Mouse (Mus musculus): Measurements from ENCODE around the gene Poll.

Gene Poll

GRCm38 (mm10) chr19:45560153-45560890, at the start of gene Poll, which contains the start of gene Gm17018:
Poll (minus strand) TSS chr19:45560531.
Gm17018 (plus strand) TSS chr19:45560615.
- peak; percentile 87 to 95 for DNase-seq (ENCODE audit: inconsistent age in 2 of 2, low spot score in 1 of 2)

- peak in 1 of 2 experiments; percentile 29 for DNase-seq (ENCODE audit: inconsistent age in 2 of 2, low spot score in 1 of 2)
Measured at GRCm38 (mm10) chr19:45608648-45609339, 48.5 kb upstream of the Poll start.

DNA sequence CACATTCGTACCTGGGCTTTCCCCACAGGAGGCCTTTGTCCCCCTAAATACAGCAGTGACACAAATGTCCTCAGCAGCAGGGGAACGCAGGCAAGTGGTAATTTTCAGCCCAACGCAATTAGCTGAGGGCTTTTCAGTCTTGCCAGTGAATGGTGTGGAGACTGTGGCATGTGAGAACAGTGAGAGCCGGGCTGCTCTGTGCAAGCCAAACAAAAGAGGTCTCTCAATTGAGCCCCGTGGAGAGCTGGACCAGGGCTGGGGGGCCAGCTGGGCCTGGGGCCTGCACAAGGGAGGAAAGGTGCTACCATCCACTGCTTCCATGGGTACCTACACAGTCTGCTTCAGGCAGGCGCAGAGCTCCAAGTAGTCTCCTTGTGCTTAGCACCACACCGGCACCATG, 47.1 kb upstream of the Poll start:
- DNase-seq (ENCODE audit: inconsistent age in 2 of 2, low spot score in 1 of 2), result no peak

- no peak for DNase-seq (ENCODE audit: inconsistent age in 2 of 2, low spot score in 1 of 2)
Measured at GRCm38 (mm10) chr19:45606701-45607100, 46.4 kb upstream of the Poll start.

- DNase-seq (ENCODE audit: inconsistent age in 2 of 2, low spot score in 1 of 2), result no peak
Measured at GRCm38 (mm10) chr19:45602606-45603005, 42.3 kb upstream of the Poll start.

DNA sequence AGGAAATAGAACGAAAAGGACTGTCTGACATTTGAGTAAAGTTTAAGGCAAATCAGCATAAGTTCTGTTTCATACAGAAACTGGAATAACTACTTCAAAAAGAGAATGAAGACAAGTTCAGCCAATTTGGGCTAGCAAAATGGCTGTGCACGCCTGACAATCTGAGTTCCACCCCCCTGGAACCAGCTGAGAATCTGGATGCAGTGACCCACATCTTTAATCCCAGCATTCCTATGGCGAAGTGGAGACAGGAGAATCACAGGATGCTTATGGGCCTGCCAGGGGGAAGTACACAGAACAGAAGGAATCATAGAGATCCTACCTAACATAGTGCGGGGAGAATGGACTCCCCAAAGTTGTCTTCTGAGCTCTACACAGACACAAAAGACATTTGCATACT, 36.8 kb upstream of the Poll start:
- DNase-seq (ENCODE audit: inconsistent age in 2 of 2, low spot score in 1 of 2), result no peak

DNA sequence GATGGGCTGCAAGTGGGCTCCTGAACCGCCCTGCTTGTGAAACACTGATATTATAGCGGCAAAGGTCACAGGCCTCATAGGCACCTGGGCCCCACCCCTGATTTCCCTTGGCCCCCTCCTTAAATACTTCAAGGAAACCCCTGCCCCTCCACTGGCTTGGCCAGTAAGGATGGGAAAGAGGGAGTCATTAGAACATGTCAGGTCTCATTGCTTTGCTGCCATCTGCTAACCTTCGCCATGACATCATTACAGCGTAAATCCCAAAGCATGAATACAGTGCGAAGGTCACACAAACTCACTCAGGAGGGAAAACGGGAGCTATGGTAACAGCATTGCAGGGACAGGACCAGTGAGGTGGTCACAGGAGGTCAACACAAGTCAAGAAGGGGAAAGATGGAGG, 36.1 kb upstream of the Poll start:
- no peak for DNase-seq (ENCODE audit: inconsistent age in 2 of 2, low spot score in 1 of 2)

DNA sequence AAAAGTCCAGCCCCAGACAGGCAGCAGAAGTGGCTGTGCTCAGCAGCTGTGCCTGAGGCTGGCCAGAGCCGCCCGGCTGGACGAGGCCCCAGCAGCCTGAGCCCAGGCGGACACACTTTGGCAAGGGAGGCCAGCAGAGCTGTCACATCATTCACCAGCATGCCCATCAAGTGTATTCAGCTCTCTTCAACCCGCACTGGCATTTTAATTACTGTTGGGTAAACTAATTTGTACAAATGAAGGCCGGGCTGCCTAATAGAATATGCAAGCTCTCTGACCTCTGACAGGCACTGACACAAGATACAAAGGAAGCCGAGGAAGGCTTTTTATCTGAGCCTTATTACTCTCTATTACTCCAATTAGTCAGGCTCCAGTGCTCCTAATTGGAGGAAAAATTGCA, 35.7 kb upstream of the Poll start:
- no peak for DNase-seq (ENCODE audit: inconsistent age in 2 of 2, low spot score in 1 of 2)

DNA sequence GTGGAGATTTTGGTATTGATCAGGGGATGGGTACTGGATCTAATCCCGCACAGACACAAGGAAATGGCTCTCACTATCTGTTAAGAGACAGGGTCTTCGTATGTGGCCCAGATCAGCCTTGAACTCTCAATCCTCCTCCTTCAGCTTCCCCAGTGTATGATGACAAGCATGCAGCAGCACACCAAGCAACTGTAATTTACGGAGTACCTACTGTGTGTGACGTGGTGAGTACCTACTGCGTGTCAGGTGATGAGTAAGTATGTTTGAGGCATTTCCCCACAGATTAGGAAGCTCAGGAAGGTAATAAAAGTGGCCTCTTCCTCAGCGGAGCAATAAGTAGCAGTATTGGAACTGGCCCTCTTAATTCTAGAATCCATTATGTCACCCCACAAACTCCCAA, 35.1 kb upstream of the Poll start:
- no peak for DNase-seq (ENCODE audit: inconsistent age in 2 of 2, low spot score in 1 of 2)

GRCm38 (mm10) chr19:45594079-45594478, 33.7 kb upstream of the Poll start:
- no peak for DNase-seq (ENCODE audit: inconsistent age in 2 of 2, low spot score in 1 of 2)

- no peak for DNase-seq (ENCODE audit: inconsistent age in 2 of 2, low spot score in 1 of 2)
Measured at GRCm38 (mm10) chr19:45592916-45593315, 32.6 kb upstream of the Poll start.

- DNase-seq (ENCODE audit: inconsistent age in 2 of 2, low spot score in 1 of 2), result peak in 1 of 2 experiments; percentile 63
Measured at GRCm38 (mm10) chr19:45591704-45592103, 31.4 kb upstream of the Poll start.

GRCm38 (mm10) chr19:45589761-45590160, 29.4 kb upstream of the Poll start:
- no peak for DNase-seq (ENCODE audit: inconsistent age in 2 of 2, low spot score in 1 of 2)

- peak in 1 of 2 experiments; percentile 23 for DNase-seq (ENCODE audit: inconsistent age in 2 of 2, low spot score in 1 of 2)
Measured at GRCm38 (mm10) chr19:45587509-45588292, 27.4 kb upstream of the Poll start.

DNA sequence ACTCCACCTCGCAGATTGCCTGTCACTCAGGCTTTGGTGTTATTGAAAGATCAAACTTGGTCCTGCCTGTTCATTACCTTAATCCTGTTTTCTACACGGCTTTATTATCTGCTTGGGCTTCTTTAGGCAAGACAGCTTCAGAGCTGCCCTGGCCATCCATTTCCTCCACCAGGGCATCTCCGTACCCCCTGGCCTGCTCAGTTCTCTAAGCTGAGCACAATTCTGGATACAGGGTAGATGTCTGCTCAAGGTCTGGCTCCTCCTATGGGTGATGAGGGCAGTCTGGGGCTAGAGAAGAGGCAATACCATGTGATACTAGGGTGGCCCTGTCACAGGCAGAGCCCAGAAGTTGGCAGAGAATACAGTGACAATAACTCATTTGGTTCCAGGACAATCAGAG, 26.5 kb upstream of the Poll start:
- DNase-seq (ENCODE audit: inconsistent age in 2 of 2, low spot score in 1 of 2), result no peak

DNA sequence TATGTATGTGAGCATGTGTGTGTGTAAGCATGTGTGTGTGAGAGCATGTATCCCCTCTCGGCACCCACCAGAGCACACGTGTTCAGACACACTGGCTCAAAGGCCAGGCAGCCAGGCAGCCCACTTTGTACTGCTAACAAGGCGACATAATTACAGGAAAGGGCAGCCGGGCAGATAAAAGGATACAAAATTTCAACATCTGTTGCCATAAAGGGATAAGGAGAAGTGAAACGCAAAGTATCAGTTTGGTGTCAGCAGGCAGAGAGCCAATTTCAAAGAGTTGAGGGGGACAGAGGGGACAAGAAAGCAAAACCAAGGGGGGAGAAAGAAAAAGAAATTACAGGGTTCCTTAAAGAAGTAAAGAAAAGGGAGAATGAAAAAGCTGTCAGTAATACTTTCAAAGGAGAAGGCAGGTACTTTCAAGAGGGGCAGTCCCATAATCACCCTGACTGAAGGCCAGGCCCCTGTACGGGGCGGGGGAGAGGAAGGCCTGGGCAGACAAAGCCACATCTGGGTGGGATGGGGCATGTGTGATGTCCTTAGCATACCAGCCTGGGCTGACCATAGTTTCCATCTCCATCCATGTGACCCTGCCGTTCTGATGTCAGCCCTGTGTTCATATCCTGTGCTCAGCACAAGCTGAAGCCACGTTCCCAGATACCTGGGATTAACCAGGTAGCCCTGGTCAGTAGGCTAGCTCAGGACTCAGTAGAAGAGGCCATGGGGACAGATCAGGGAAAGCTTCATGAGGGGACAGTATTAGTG, 24.7 kb upstream of the Poll start:
- peak in 1 of 2 experiments; percentile 25 for DNase-seq (ENCODE audit: inconsistent age in 2 of 2, low spot score in 1 of 2)

GRCm38 (mm10) chr19:45583136-45583535, 22.8 kb upstream of the Poll start:
- peak; percentile 44 to 68 for DNase-seq (ENCODE audit: inconsistent age in 2 of 2, low spot score in 1 of 2)

- DNase-seq (ENCODE audit: inconsistent age in 2 of 2, low spot score in 1 of 2), result peak in 1 of 2 experiments; percentile 16
Measured at GRCm38 (mm10) chr19:45582161-45582560, 21.8 kb upstream of the Poll start.

DNA sequence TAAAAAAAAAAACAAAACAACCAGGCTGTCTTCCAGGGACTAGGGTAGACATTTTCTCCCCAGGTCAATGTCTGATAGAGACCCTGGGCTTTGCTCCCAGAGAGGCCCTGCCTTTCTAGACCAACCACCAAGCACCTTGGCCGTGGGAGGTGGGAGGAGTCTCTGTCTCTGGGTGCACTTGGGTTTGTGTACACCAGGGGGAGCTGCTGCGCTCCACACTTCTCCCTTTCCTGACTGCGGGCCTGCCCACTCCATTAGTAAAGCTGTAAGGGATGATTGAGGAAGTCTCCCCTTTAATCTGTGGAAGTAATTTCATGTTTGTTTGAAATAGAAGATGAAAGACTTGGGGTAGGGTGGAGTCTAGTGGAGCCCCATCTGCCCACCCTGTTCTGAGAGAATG, 20.9 kb upstream of the Poll start:
- peak; percentile 59 to 82 for DNase-seq (ENCODE audit: inconsistent age in 2 of 2, low spot score in 1 of 2)

GRCm38 (mm10) chr19:45580235-45580634, 19.9 kb upstream of the Poll start:
- DNase-seq (ENCODE audit: inconsistent age in 2 of 2, low spot score in 1 of 2), result peak in 1 of 2 experiments; percentile 19

DNA sequence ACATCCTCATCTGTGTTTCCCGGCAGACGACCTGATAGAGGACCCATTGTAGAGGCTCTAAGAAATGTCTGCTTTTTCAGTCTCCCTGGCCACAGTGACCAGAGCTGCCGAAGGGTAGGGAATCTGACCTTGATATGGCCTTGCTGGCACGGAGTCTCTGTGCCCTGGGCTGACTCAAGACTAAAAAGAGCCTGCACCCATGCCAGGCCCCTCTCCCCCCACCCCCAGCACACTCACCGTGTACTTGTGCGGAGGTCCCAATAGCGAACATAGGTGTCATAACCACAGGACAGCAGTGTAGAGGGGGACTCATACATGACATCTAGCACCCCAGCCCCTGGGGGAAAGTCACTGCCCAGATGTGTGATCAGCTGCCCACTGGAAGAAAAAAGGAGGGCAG, 19.1 kb upstream of the Poll start:
- DNase-seq (ENCODE audit: inconsistent age in 2 of 2, low spot score in 1 of 2), result peak; percentile 69 to 79
